Mouse (Mus musculus): ENCODE data around the gene Tmem158. TPM values are rescaled to one million over a fixed set of nuclear protein-coding genes. Genes with fewer than 3 reads are reported as not detected.

Gene Tmem158
- 17.4 and 19.8 TPM in 2 replicates for polyA plus RNA-seq (2015; fragmentation: Nextera tagmentation; extraction: Ambion mirVana)

DNA sequence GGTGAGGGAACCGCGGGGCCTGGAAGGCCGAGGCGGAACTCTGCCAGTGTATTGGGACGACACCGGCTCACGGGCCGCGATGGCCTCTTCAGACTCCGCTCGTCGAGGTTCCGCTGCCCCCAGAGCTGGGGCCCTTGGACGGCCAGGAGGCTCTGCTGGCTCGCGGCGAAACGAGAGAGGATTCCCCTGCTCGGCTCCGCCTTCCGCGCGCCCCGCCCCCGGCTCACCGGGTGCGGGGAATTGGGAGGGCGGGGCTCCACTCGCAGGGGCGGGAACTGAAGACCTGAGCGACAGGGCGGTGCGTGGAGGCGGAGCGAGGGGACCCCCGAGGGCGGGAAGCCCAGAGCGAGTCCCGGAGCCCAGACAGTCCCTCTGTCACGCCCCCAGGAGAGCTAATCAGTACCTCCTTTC, at the start of gene Tmem158:
TSS of gene Tmem158 (minus strand) at position 154 of the 411 bp plus-strand sequence.

DNA sequence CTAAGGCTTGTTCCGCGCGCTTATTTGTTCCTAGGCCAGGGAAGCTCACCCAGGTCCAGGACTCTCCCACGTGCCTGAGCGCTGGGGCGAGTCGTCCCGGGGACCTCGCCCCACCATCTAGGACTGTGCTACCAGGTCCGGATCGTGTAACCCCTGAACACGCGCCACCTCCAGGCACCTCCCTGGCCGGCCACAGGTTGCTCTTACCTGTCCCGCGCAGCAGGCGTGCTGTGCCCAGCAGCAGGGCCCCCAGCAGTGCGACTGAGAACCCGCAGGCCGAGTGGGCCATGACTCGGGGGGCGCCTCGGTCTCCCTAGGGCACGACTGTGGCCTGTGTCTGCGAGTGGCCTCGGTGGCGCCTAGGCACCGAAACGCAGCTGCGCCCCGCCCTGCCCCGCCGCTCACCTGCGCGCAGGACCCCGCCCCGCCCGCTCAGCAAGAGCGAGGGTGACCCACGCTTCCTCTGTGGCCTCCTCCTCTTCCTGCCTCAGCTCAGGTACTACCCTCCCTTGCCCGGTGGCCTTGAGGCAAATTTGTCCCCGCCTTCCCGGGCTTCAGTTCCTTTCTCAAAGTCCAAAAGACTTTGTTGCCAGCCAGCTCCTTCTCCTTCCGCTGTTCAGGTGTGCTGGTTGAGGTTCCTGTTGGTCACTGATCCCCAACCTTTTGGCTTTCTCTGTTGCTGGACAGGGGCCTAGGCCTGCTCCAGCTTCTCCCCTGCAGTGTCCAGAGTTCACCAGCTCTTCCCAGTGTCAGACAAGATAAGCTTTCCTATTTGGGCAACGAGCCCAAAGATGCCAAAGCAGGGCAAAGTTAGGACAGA, 44.7 kb downstream of the Tmem158 start, which contains the start of gene Cdcp1:
TSS of gene Cdcp1 (minus strand) at position 418 of the 820 bp plus-strand sequence.

Other genes starting within 250 kb of the Tmem158 start
- gene Tmem42, start 239.4 kb downstream of the Tmem158 start, polyA plus RNA-seq (2015; fragmentation: Nextera tagmentation; extraction: Ambion mirVana): 17.0 and 19.4 TPM in 2 replicates
- 0.32 and 0.49 TPM in 2 replicates for gene Tgm4, start 226.0 kb downstream of the Tmem158 start, polyA plus RNA-seq (2015; fragmentation: Nextera tagmentation; extraction: Ambion mirVana)
- 34.9 and 38.9 TPM in 2 replicates for gene Zdhhc3, start 147.6 kb downstream of the Tmem158 start, polyA plus RNA-seq (2015; fragmentation: Nextera tagmentation; extraction: Ambion mirVana)
- gene Exosc7, start 147.5 kb downstream of the Tmem158 start, polyA plus RNA-seq (2015; fragmentation: Nextera tagmentation; extraction: Ambion mirVana): 41.3 and 49.0 TPM in 2 replicates
- 71.9 and 88.5 TPM in 2 replicates for gene Clec3b, start 109.8 kb downstream of the Tmem158 start, polyA plus RNA-seq (2015; fragmentation: Nextera tagmentation; extraction: Ambion mirVana)
- gene Cdcp1, start 44.7 kb downstream of the Tmem158 start, polyA plus RNA-seq (2015; fragmentation: Nextera tagmentation; extraction: Ambion mirVana): 0.05 and 0.27 TPM in 2 replicates
- 1,207 and 1,208 TPM in 2 replicates for gene Lars2, start 106.2 kb upstream of the Tmem158 start, polyA plus RNA-seq (2015; fragmentation: Nextera tagmentation; extraction: Ambion mirVana)
- 37.7 and 42.5 TPM in 2 replicates for gene Limd1, start 217.9 kb upstream of the Tmem158 start, polyA plus RNA-seq (2015; fragmentation: Nextera tagmentation; extraction: Ambion mirVana)